ENCODE assay signal across 20 mouse cellular contexts in the genomic region with DNA sequence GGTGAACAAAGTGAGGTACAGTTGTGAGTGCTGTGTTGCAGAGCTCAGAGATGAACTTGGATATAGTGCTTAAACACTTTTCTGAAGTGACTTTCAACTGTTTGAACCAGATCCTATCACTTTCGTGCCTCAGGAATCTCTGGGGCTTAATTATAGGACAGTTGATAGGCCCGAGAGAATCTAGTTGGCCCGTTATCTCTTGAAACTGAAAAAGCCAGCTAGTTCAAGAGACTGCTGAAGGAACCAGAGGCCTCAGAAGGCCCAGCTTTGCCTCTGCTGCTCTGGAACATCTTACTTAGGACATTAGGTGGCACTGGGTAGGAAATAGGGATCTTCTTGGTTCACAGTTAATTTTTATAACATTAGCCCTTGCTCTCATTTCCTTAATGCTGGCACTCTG. TPM values are rescaled to one million over a fixed set of nuclear protein-coding genes. Genes with fewer than 3 reads are reported as not detected.
DNase-seq lines count a peak whose midpoint lies in the region; ATAC-seq and TF ChIP-seq lines count a peak whose summit lies in the region.
"Had no signal": no experiment of that assay in that cellular context is flagged by ENCODE, and none has a peak within 500 bp of the region (broad histone marks: within the 10 kb centered on the region; RNA-seq: fewer than 3 reads in every experiment).

No protein-coding gene starts in this region.

- H3K9me3 ChIP-seq in heart, postnatal 0 days (replicated peaks; ENCODE audit: control insufficient read depth, low read length): no peaks in the 10 kb centered on the region
- no peaks in the 10 kb centered on the region for H3K9me3 ChIP-seq in intestine, postnatal 0 days (ENCODE audit: control insufficient read depth)
- H3K9me3 ChIP-seq in forebrain, embryonic 10.5 days: no peaks in the 10 kb centered on the region
- H3K9me3 ChIP-seq: forebrain, embryonic 15.5 days had no signal

- H3K79me2 ChIP-seq in macrophage (ENCODE audit: inconsistent target): peaks cover 98% of the 10 kb centered on the region

- H3K27ac ChIP-seq in gastrocnemius, adult 2 months: peak overlapping the region; percentile 28
- peak overlapping the region; percentile 68 for H3K27ac ChIP-seq in heart, postnatal 0 days (ENCODE audit: low read depth)
- H3K27ac ChIP-seq in bone marrow macrophage, adult 2 months (ENCODE audit: insufficient read depth, low read depth, low read length): peak overlapping the region; percentile 19; the same call in 1 of the 2 replicates
- peak overlapping the region; percentile 22; the same call in 1 of the 2 replicates for H3K27ac ChIP-seq in macrophage
- H3K27ac ChIP-seq in intestine, postnatal 0 days (ENCODE audit: low read depth, low read length): no peak overlapping the region
- no peak overlapping the region for H3K27ac ChIP-seq in forebrain, embryonic 10.5 days
- H3K27ac ChIP-seq: forebrain, embryonic 15.5 days had no signal

- H3K36me3 ChIP-seq in heart, postnatal 0 days (replicated peaks; ENCODE audit: control insufficient read depth, insufficient read depth, low read length): no peaks in the 10 kb centered on the region
- no peaks in the 10 kb centered on the region for H3K36me3 ChIP-seq in macrophage (ENCODE audit: inconsistent target)
- no peaks in the 10 kb centered on the region for H3K36me3 ChIP-seq in intestine, postnatal 0 days (ENCODE audit: control insufficient read depth, insufficient read depth)
- no peaks in the 10 kb centered on the region for H3K36me3 ChIP-seq in forebrain, embryonic 10.5 days (replicated peaks)
- H3K36me3 ChIP-seq: forebrain, embryonic 15.5 days had no signal

- H3K4me1 ChIP-seq in heart, postnatal 0 days (ENCODE audit: control insufficient read depth, insufficient read depth): peaks cover 37% of the 10 kb centered on the region
- peaks cover 21% of the 10 kb centered on the region for H3K4me1 ChIP-seq in bone marrow macrophage, adult 2 months (ENCODE audit: control insufficient read depth, insufficient read depth, low read length)
- H3K4me1 ChIP-seq in intestine, postnatal 0 days (replicated peaks; ENCODE audit: control insufficient read depth, insufficient read depth, low read length): no peaks in the 10 kb centered on the region
- no peaks in the 10 kb centered on the region for H3K4me1 ChIP-seq in forebrain, embryonic 10.5 days
- H3K4me1 ChIP-seq: forebrain, embryonic 15.5 days had no signal

- H3K4me3 ChIP-seq in gastrocnemius, adult 2 months: 0 out of 2 replicates have a peak overlapping the region, but pooled peaks have one; percentile 4
- no peak overlapping the region for H3K4me3 ChIP-seq in heart, postnatal 0 days (ENCODE audit: low read depth, low read length)
- no peak overlapping the region for H3K4me3 ChIP-seq in bone marrow macrophage, adult 2 months (ENCODE audit: insufficient read depth, low read length)
- no peak overlapping the region for H3K4me3 ChIP-seq in macrophage (ENCODE audit: inconsistent target)
- H3K4me3 ChIP-seq in intestine, postnatal 0 days (ENCODE audit: low read depth, low read length): no peak overlapping the region
- H3K4me3 ChIP-seq in forebrain, embryonic 10.5 days: no peak overlapping the region
- H3K4me3 ChIP-seq: forebrain, embryonic 15.5 days had no signal

- 14% methylated on average over 3 of the region's 3 CpGs for WGBS in heart, postnatal 0 days
- 86% methylated on average over 3 of the region's 3 CpGs for WGBS in macrophage (ENCODE audit: missing documents)
- 42% methylated on average over 3 of the region's 3 CpGs for WGBS in intestine, postnatal 0 days
- WGBS in forebrain, embryonic 10.5 days: 78% methylated on average over 3 of the region's 3 CpGs

- ATAC-seq in heart, postnatal 0 days (ENCODE audit: insufficient read depth, low read depth): no peak
- no peak for ATAC-seq in intestine, postnatal 0 days
- ATAC-seq: CD4-positive, CD25-positive, alpha-beta regulatory T cell, adult 4 months; forebrain, embryonic 15.5 days had no signal

- no peak for TF ChIP-seq POLR2A in bone marrow macrophage, adult 2 months (IDR thresholded peaks at IDR 0.05; ENCODE audit: borderline replicate concordance, low read depth, low read length)

- TF ChIP-seq EP300 in heart, postnatal 0 days (IDR thresholded peaks at IDR 0.05; ENCODE audit: low read depth): no peak

- 0 out of 2 replicates have a peak overlapping the region, but pooled peaks have one; percentile 45 for H3K9ac ChIP-seq in heart, postnatal 0 days (replicated peaks; ENCODE audit: low read depth, low read length)
- no peak overlapping the region for H3K9ac ChIP-seq in intestine, postnatal 0 days (ENCODE audit: low read depth, low read length)
- H3K9ac ChIP-seq: forebrain, embryonic 15.5 days had no signal

- intact Hi-C loops in gastrocnemius, adult 2 months (cut with DNase I): no loop called here

- DNase-seq in gastrocnemius, adult 2 months: no peak
- DNase-seq in gastrocnemius, adult 8-10 months (ENCODE audit: low spot score in 2 of 2): no peak
- no peak for DNase-seq in heart, postnatal 0 days (ENCODE audit: low spot score)
- DNase-seq in heart, adult 18-20 months: no peak
- DNase-seq in forebrain, embryonic 10.5 days (ENCODE audit: extremely low spot score, low spot score): no peak
- DNase-seq: adrenal gland, adult 2 months; cerebellum, adult 11 months; cerebellum, postnatal 14 days; gastrocnemius, postnatal 10 days; kidney, adult 8-10 months; kidney, postnatal 36 days; lung, postnatal 14 days; midbrain, embryonic 14.5 days; right cerebral cortex, postnatal 4 days; thymus, postnatal 14 days had no signal

- no peaks in the 10 kb centered on the region for H3K27me3 ChIP-seq in heart, postnatal 0 days (ENCODE audit: control insufficient read depth, insufficient read depth, low read length)
- no peaks in the 10 kb centered on the region for H3K27me3 ChIP-seq in intestine, postnatal 0 days (replicated peaks; ENCODE audit: control insufficient read depth, insufficient read depth, low read length)
- H3K27me3 ChIP-seq in forebrain, embryonic 10.5 days (ENCODE audit: poor library complexity, severe bottlenecking): no peaks in the 10 kb centered on the region
- H3K27me3 ChIP-seq: forebrain, embryonic 15.5 days had no signal

- peak overlapping the region; percentile 24 for H3K4me2 ChIP-seq in heart, postnatal 0 days (ENCODE audit: low read depth, low read length)
- no peak overlapping the region for H3K4me2 ChIP-seq in intestine, postnatal 0 days (replicated peaks; ENCODE audit: low read depth)
- H3K4me2 ChIP-seq: forebrain, embryonic 15.5 days had no signal

- TF ChIP-seq CTCF in gastrocnemius, adult 2 months (IDR thresholded peaks at IDR 0.05): no peak
- no peak for TF ChIP-seq CTCF in heart, postnatal 0 days (IDR thresholded peaks at IDR 0.05; ENCODE audit: low read depth)
- no peak for TF ChIP-seq CTCF in bone marrow macrophage, adult 2 months (IDR thresholded peaks at IDR 0.05; ENCODE audit: low read depth, low read length)
- no peak for TF ChIP-seq CTCF in intestine, postnatal 0 days (IDR thresholded peaks at IDR 0.05; ENCODE audit: low read depth)

RNA-seq across cellular contexts. Expression of a gene that starts 17.4 kb away (rescaled TPM):
- 10 to 100 TPM; 23.2 to 29.1 TPM for total RNA-seq in gastrocnemius, adult 2 months (2021)
- total RNA-seq in gastrocnemius, adult 8-10 months (2022): 10 to 100 TPM; 15.2 to 21.5 (median 20.8) TPM
- 87.8 and 92.5 TPM in 2 replicates for total RNA-seq in heart, postnatal 0 days (2014; rRNA removed; ENCODE audit: low replicate concordance)
- polyA plus RNA-seq in heart, postnatal 0 days (2015; fragmentation: Nextera tagmentation; extraction: Ambion mirVana): 68.0 and 78.1 TPM in 2 replicates
- total RNA-seq in heart, adult 18-20 months (2021): 10 to 100 TPM; 55.4 to 59.2 TPM
- polyA plus RNA-seq in bone marrow macrophage, adult 2 months (2012; ENCODE audit: insufficient read depth, insufficient read length, missing spikeins): 84.8 and 101 TPM in 2 replicates
- 100 to 1,000 TPM; 199 to 458 (median 351) TPM for total RNA-seq in macrophage (2018; cell fraction: chromatin; rRNA removed)
- 100 to 1,000 TPM in 21 of 26 experiments, 10 to 100 TPM in 5; 84.3 to 119 (median 104) TPM for total RNA-seq in macrophage (2018; cell fraction: cytosol; rRNA removed)
- 100 to 1,000 TPM; 148 to 319 (median 217) TPM for total RNA-seq in macrophage (2018; cell fraction: nucleus; rRNA removed)
- polyA plus RNA-seq in macrophage (2018): 62.6 to 123 TPM (median 70.0 TPM) in 3 replicates
- 84.1 and 102 TPM in 2 replicates for polyA plus RNA-seq in intestine, postnatal 0 days (2015; fragmentation: Nextera tagmentation; extraction: Ambion mirVana)
- 67.5 and 68.0 TPM in 2 replicates for polyA plus RNA-seq in forebrain, embryonic 10.5 days (2016; fragmentation: Nextera tagmentation; extraction: Ambion mirVana)

Comparison
In these comparisons a context has a peak if more than half of its experiments do, and no peak if none do; other contexts are left out.
1. H3K27ac ChIP-seq: peak in gastrocnemius, adult 2 months (single experiment), heart, postnatal 0 days (single experiment), bone marrow macrophage, adult 2 months (single experiment) and macrophage (single experiment); none in intestine, postnatal 0 days (single experiment) and forebrain, embryonic 10.5 days (single experiment).